Mouse (Mus musculus) urinary bladder, postnatal 14 days (tissue): ENCODE data around the gene Clec2d.
A peak's percentile ranks its signal among the peaks of the same experiment; 100 is the strongest.

Source experiments
- DNase-seq: peaks from one replicate; pipeline ENCODE4 v3.0.0; 2021; ENCODE audit warnings: low spot score

The Clec2d gene

DNA sequence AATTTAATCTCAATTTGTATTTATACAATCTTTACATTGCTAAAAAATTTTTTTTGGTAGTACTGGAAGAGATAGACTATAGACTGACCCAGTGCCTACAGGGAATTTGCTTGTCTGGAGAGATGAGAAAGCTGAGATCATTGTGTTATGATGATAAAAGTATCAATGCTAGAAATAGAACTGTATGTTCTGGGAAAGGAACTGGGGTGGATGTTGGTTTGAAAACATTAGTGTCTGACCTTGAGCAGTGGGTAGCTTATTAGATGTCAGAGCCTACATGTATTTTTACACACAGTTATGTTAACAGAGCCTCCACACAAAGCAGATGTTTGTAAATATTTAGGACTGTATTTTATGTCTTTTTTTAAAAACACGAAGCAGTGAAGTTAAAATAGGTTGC lies 43.7 kb downstream of the Clec2d start:
- no peak for DNase-seq

DNA sequence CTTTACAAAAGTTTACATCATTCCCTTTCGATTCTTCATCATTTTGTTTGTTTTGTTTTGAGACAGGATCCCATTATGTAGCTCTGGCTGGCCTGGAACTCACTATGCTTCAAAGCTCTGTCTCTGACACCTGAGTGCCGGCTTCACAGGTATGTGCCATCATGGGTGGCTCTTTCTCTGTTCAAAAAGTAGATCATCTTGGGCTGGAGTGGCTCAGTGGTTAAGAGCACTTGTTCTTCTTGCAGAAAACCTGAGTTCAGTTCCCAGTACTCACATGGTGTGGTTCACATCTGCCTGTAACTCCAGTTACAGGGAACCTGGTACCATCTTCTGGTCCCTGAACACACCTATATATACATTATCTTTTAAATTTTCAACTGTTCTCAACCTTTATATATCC lies 44.7 kb downstream of the Clec2d start:
- no peak for DNase-seq

DNA sequence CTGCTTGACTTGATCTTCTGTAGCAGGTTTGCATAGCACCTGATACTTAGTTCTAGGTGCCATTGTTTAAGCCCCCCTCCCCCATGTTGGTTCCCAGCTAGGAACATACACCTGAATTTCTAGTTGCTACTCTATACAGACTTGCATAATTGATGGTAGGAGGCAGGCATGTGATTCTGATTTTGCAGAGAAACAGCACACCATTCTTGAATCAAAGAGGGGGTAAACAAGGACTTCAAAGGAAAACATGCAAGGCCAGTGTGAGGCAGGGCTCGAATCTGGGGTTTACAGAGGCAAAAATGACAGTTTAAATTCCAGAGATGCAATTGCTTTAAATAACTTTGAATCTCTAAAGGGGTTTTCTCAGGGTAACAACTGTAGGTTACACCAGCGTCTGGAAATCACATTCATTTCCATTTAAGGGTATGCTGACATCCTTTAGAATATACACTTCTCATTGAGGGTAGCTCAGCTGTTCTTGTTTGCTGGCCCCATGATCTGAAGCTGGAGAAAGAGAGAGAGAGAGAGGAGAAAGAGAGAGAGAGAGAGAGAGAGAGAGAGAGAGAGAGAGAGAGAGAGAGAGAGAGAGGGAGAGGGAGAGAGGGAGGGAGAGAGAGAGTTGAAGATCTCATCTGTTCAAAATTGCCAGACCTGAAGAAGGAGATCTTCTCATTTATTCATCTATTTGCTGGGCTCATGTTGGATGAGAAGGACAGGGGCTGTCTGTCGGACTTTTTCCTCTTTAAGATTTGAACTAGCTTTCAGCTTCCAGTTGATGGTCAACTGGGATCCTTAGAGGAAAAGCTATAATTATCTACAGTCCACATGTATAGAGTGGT lies 48.7 kb downstream of the Clec2d start:
- no peak for DNase-seq

DNA sequence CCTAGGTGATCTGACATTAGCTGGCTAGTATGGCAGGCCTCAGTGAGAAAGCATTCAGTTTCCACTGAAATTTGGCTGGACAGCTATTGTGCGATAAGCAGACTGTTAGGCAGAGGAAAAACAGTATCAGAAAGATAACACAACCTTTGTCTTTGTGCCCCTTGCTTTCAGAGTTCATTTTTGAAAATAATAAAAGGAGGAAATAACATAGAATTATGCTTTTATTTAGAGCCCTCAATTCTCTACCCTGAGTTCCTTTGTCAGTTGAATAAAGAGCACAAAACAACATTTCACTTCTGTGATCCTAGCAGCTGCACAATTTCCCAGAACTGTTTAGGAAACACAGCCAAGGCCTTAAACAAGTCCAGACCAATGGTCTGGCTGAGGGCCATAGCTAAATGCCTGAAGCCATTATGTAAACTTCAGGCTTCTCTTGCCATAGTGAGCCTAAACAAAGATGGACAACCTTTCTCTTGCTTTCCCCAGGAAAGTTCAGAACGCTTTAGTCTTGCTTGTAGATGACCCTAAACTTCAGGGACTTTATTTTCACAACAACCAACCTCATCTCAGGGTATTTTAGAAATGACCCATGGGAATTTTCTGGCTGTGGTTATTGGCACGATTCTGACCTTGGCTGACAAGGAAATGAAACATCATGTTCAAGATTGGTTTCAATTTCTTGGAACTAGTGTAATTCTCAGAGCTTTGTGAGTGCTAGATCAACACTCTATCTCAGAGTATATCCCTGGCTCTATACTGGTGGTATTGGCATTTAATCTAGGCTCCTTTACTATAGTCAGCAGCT lies 49.6 kb downstream of the Clec2d start:
- DNase-seq: peak; percentile 78

DNA sequence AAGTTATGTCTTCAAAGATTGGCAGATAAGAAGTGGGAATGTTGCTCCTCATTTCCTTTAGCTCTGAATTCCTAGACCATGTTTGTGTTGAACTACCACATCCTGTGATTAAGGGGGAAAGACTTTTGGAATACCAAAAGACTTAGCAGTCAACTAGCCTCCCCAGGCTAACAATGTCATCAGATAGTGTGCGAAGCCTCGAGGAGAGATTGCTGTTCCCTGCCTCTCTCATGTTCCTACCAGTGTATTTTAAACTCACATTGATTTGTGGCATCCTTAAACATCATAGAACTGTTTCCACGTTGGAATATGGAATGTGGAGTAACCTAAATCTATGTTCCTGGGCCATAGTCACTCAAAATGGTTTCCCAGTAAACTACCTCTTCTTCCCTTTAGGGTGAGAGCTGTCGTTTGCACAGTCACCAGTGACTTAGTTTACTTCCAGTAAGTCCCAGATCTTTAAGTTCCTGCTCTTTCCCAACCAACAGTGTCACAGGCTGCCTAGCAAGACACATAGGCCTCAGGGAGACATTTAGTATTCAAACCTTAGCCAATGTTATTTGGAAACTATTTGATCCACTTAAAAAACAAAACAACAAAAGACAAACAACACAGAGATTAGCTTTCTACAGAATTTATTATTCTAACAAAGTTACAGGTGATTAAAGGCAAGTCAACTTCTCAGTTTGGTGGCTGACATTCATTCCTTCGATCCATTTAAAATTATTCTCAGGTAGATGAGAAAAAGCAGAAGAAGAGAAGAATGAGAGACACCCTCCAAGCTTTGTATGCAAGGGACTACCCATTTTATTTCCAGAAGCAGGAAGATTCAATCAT lies 51.8 kb downstream of the Clec2d start:
- DNase-seq: no peak

DNA sequence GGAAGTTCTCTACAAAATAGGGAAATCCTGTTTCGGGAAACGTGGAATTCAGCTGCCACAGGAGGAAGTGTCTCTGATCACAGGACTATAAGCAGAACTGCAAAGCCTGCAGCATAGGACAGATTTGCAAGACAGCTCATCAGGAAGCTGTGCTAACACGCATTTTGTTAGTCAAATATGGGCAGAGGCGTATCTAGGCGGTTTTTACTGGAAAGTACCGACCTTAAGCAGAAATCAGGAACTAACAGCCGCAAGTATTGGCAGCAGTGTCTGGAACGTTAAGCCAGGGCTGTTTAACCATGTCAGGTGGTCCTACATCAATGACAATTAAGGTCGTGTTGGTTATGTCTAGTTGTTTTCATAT lies 52.4 kb downstream of the Clec2d start:
- DNase-seq: peak; percentile 22

DNA sequence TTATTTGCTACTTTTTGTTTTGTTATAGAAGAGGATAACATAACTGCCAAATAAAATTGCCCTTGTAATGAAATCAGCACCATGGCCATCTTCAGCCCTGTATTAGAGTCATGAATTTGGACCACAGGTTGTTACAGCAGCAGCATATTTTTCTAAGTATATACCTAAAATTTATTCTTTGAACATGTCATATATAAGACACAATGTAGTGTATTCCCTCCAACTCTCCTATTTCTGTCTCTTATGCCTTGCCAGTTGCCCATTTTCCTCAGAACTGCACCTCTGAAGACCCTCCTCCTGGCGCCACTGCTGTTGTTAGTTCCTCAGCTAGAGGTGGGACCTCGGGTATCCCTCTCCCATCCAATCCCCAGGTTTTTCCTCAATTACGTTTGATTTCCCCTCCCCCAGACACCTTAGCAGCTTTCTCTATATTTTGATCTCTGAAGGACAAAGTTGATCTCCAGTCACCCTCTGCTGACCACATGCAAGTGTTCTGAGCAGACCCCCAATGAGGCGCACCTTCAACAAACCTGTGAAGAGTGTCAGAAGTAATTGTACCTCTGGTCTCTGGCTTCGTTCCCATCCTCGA lies 53.0 kb downstream of the Clec2d start:
- DNase-seq: no peak

DNA sequence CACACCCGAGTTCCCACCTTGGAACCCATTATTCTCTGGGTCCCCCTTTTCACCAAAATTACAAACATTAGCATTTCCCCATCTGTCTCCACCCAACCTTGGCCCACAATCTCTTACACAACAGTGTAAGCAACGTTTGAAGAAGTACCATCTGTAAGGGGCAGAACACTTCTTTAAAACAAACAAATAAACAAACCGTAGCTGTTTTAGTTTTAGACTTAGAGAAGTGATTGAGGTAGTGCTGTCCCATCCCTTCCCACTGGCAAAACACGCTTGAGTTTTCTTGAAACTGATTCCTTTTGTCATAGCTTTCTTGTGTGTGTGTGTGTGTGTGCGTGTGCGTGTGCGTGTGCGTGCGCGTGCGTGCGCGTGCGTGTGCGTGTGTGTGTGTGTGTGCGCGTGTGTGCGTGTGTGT lies 53.5 kb downstream of the Clec2d start:
- no peak for DNase-seq

DNA sequence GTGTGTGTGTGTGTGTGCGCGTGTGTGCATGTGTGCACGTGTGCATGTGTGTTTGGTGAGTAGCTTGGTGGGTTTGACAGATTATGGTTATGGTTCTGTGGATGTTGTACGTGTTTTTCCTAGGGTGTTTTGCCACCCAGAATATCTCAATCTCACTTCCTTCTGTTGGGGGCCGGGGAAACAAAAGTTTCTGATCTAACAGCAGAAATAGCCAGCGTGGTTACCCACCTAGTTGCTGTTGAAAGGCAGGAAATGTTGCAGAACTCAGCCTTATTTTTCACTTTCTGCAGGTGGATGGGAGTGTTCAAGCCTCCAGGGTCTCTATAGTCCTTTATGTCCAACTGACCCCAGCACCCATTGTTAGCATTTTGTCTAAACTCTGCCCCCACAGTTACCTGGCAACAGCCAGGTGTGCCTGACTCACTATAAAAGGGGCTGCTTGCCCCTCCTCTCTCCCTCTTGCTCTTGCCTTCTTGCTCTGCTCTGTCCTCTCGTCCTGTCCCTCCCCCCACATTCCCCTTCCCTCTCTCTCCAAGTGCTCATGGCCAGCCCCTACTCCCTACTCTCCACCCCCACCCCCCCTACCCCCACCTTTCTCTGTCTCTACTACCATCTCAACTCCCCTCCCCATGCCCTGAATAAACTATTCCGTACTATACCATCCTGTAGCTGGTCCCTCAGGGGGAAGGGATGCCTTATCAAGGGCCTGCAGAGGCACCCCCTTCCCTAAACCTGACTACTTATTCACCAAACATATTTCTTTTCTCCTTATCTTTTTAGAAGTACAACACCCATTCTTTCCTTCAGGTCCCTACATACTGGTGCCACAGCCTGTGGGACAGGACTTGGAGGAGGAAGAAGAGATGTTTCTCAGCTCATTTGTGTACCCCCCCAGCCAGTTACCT lies 54.3 kb downstream of the Clec2d start:
- no peak for DNase-seq

DNA sequence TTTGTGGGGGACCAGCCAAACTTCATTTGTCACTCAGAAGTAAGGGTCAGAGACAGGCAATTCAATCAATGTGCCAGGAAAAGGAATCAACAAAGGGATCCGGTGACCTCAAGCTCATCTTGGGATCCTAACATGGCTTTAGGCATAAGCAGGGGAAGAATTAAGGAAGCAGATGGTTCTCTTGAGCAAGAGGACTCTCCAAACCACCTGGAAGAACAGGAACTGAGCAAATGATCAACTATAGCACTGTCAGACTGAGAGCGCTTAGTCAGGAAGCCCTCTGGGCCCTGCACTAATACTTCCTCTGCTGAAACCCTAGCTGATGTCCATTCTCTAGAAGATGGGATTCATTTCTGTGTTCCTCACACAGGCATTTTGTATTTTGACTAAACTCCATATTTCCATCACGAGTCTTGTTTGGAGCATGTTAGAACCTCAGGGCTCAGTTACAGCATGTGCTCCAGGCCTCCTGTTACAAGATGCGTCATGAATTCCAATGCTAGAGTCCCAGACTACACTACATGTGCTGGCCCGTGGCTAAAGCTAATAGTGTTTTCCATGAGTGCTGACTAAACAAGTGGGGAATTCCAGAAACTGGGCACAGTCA lies 55.5 kb downstream of the Clec2d start:
- peak; percentile 18 for DNase-seq
